Mouse (Mus musculus) hindbrain, embryonic 16.5 days (tissue): ENCODE results near the gene Zmynd10. TPM values are rescaled to one million over a fixed set of nuclear protein-coding genes. Genes with fewer than 3 reads are reported as not detected.

Source experiments
- ATAC-seq: fragments of 200-750 bp; cut with Nextera tagmentation; 2 replicates; pipeline ENCODE4 v1.8.0; 2017; ENCODE audit warnings: moderate TSS enrichment, moderate library complexity
- H3K27ac ChIP-seq: fragments of 300-500 bp; sonication (generic); 2 replicates; pipeline ENCODE4 v1.5.1; 2014; ENCODE audit warnings: low read depth, mild to moderate bottlenecking, control low read depth, low read length, moderate library complexity
- H3K27me3 ChIP-seq: fragments of 300-500 bp; sonication (generic); replicated peaks from 2 replicates; pipeline ENCODE4 v1.6.1; 2014; ENCODE audit warnings: low read length; ENCODE audit not compliant: control insufficient read depth, insufficient read depth
- H3K36me3 ChIP-seq: fragments of 300-500 bp; sonication (generic); 2 replicates; pipeline ENCODE4 v1.6.1; 2014; ENCODE audit warnings: mild to moderate bottlenecking, low read length, moderate library complexity, mixed read lengths; ENCODE audit not compliant: control insufficient read depth, insufficient read depth
- H3K4me1 ChIP-seq: fragments of 300-500 bp; sonication (generic); 2 replicates; pipeline ENCODE4 v1.6.1; 2014; ENCODE audit warnings: low read depth, low read length; ENCODE audit not compliant: control insufficient read depth, insufficient read depth
- H3K4me2 ChIP-seq: fragments of 300-500 bp; sonication (generic); 2 replicates; pipeline ENCODE4 v1.6.1; 2014; ENCODE audit warnings: mild to moderate bottlenecking, low read length, control low read depth, moderate library complexity
- H3K4me3 ChIP-seq: fragments of 300-500 bp; sonication (generic); 2 replicates; pipeline ENCODE4 v1.5.1; 2014; ENCODE audit warnings: mild to moderate bottlenecking, low read length, control low read depth, moderate library complexity
- H3K9ac ChIP-seq: fragments of 300-500 bp; sonication (generic); 2 replicates; pipeline ENCODE4 v1.6.1; 2014; ENCODE audit warnings: low read depth, mild to moderate bottlenecking, control low read depth, low read length, moderate library complexity
- H3K9me3 ChIP-seq: fragments of 300-500 bp; sonication (generic); 2 replicates; pipeline ENCODE4 v1.6.1; 2014; ENCODE audit warnings: mild to moderate bottlenecking, low read length, moderate library complexity; ENCODE audit not compliant: control insufficient read depth
- WGBS: fragments of 180-500 bp; shearing (Covaris S2); extraction: QIAGEN DNeasy Blood & Tissue Kit; methylation state at CpG from one replicate; pipeline ENCODE4 v1.1.7; 2014; 5-methylcytosine and 5-hydroxymethylcytosine counted together
- polyA plus RNA-seq: library from polyadenylated mRNA; unstranded; fragments of >200 nt; fragmentation: Nextera tagmentation; extraction: Ambion mirVana; gene quantifications from 2 replicates; pipeline ENCODE4 v1.2.1, GENCODE M21; 2015

The Zmynd10 gene
- polyA plus RNA-seq, 1 experiment from 2014 or later: 4.4 TPM

DNA sequence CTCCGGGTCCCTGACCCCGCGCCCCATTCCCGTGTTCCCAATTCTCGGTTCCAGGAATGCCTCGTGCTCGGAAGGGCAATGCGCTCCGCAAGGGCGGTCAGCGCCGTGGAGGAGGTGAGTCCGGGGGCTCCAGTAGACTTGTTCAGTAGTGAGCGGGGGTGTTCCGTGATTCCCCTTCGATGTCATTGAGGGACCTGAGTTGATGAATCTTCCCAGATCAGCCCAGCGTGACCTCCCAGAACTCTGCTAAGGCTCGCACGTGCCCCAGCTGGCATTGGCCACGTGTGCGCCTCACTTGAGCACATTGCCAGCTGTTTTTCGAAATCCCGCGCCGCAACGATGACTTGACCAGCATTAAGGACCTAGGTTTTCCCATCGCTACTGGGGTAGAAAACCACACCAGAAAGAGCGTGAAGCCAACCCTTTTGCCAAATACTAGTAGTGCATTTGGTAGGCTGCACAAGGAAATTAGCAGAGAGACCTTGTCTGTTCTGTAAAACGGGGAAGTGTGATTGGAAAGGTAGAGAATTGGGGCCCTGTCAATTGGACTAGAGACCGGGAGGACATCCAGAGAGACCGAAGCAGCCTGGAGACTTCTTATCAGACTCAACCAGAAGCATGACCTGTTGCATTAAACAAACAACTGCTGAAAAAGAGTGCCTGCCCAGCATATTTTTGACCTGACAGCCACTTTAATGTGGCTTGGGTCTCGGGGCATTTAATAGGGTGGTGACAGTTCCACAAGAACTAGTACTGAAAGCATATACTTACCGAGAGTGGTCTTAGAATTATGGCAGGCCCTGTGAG, 40.9 kb downstream of the Zmynd10 start:
- H3K27me3 ChIP-seq: no peaks in the 10 kb centered on the region
- WGBS: 6% methylated on average over 33 of the region's 33 CpGs
- peak overlapping the region; percentile 73 for H3K9ac ChIP-seq
- no peaks in the 10 kb centered on the region for H3K9me3 ChIP-seq
- H3K4me1 ChIP-seq: peaks cover 8% of the 10 kb centered on the region
- peak overlapping the region; percentile 71 for H3K4me2 ChIP-seq
- H3K27ac ChIP-seq: no peak overlapping the region
- peak overlapping the region; percentile 70 for H3K4me3 ChIP-seq
- no peak; the same call in 1 of the 2 replicates for ATAC-seq
- peaks cover 18% of the 10 kb centered on the region for H3K36me3 ChIP-seq

DNA sequence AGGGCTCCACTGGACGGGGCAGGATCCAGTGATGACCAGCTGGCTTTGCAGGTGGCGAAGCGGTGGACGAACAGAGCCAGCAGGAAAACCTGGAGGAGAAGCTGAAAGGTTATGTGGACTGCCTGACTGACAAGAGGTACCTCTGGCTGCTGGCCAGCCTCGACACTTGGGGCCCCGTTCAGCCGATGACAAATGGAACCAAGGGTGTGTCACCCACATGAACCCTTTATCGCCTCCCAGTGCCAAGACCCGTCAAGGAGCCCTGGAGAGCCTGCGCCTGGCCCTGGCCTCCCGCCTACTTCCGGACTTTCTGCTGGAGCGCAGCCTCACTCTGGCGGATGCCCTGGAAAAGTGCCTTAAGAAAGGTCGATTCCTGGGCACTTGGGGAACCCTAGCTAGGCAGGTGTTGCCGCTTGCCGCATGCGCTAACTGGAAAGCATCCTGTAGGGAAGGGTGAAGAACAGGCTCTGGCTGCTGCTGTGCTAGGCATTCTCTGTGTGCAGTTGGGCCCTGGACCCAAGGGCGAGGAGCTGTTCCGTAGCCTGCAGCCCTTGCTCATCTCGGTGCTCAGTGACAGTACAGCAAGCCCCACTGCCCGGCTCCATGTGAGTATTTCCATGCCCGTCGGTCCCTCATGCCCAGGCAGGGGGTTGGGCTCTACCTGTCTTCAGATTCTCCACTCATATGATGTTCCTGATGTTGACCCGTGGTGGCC, 43.1 kb downstream of the Zmynd10 start:
- ATAC-seq: no peak
- H3K27me3 ChIP-seq: no peaks in the 10 kb centered on the region
- peaks cover 21% of the 10 kb centered on the region for H3K36me3 ChIP-seq
- H3K9ac ChIP-seq: no peak overlapping the region
- peaks cover 10% of the 10 kb centered on the region for H3K4me1 ChIP-seq
- H3K4me2 ChIP-seq: no peak overlapping the region
- H3K27ac ChIP-seq: no peak overlapping the region
- no peaks in the 10 kb centered on the region for H3K9me3 ChIP-seq
- no peak overlapping the region for H3K4me3 ChIP-seq
- 93% methylated on average over 25 of the region's 25 CpGs for WGBS

DNA sequence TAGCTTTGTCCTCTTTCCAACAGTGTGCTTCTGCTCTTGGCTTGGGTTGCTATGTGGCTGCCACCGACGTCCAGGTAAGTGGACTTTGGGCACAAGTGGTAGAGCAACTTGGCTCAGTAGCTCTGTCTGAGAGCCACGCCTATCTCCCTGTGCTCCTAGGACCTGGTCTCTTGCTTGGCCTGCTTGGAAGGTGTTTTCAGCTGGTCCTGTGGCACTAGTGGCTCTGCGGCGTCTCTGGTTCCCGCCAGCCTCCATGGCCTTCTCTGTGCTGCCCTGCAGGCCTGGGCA, 43.6 kb downstream of the Zmynd10 start:
- Histone ChIP-seq H3K4me1 (peaks cover 10% of the 10 kb centered on the region), H3K27ac (no peak overlapping the region), H3K27me3 (no peaks in the 10 kb centered on the region), H3K9me3 (no peaks in the 10 kb centered on the region), H3K4me3 (no peak overlapping the region), H3K9ac (no peak overlapping the region), H3K36me3 (peaks cover 21% of the 10 kb centered on the region), H3K4me2 (no peak overlapping the region)
- ATAC-seq: no peak
- WGBS: 97% methylated on average over 6 of the region's 6 CpGs

DNA sequence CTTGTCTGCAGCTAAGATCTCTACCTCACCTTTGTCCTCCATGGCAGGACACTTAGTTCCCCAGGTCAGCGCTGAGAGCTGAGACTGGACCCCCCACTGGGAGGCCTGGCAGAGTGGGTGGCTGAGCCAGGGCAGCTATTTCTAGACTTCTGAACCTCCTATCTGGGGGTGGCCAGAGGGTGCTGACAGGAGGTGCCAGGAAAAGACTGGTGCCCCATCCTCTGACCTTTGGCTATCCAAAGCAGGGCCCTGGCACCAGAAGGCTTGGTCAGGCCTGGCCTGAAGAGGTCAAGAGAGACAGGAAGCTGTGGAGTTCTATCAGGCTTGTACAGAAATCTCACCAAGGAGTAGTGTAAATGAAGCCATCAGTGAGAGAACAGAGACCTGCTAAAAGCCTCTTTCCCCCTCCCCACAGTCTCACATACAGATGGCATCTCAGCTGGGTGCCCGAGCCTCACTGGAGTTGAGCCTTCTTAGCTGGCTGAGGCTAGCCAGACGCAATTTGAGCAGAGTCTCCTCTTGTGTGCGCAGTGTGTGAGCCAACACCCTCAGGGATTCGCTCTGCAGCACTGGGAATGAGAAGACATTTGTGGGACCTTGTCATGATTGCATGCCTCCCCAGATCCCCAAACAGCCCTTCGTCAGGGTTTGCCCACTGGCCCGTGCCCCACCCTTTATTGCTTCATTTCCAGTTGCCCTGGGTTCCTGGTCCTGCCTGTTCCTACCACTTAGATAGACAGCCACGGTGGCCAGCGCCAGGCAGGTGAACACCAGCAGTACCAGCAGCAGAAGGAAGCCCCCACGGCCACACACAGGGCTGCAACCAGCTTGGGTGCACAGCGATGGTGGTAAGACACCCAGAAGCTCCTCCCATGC, 46.2 kb downstream of the Zmynd10 start:
- 76% methylated on average over 11 of the region's 11 CpGs for WGBS
- no peak for ATAC-seq
- H3K27ac ChIP-seq: no peak overlapping the region

DNA sequence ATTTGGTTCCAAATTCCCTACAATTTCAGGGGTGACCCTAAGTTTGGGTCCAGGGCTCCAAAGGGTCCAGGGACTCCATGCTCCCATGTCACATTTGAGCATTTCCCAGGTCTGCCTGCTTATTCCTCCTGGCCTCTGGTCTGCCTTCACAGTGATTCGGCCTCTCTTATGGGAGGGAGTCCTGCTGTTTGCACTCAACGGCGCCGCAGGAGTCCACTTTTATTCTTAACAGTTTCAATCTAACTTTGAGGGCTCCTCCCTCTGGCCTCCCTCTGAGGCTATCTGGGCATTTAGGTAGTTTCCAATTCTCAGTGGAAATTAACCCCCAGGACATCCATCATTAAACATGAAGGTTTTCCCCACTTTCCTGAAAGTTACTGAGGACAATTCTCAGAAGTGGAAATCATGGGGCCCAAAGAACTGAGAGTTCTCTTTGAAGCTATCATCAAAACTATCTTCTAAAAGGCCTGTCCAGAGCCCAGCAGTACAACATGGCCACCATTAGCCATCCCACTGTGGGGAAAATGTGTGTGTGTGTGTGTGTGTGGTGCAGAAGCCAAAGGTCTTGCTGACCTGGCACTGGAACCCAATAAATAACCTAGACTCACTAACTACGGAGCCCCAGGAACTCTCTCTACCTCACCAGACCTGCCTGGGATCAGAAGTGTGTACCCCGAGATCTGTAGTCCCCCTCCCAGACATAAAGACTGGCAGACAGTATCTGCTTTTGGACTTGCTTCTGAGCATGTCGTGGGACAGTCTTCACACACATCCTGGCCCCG, 47.4 kb downstream of the Zmynd10 start:
- Histone ChIP-seq H3K36me3 (peaks cover 21% of the 10 kb centered on the region), H3K4me1 (peaks cover 3% of the 10 kb centered on the region; the same call in 1 of the 2 replicates), H3K4me3 (no peak overlapping the region), H3K27me3 (no peaks in the 10 kb centered on the region), H3K27ac (no peak overlapping the region), H3K4me2 (no peak overlapping the region), H3K9ac (no peak overlapping the region), H3K9me3 (no peaks in the 10 kb centered on the region)
- 65% methylated on average over 8 of the region's 8 CpGs for WGBS
- ATAC-seq: no peak

More for the DNA sequence above, 46.2 kb downstream of the Zmynd10 start:
- no peak overlapping the region for H3K9ac ChIP-seq
- peaks cover 6% of the 10 kb centered on the region for H3K4me1 ChIP-seq
- no peaks in the 10 kb centered on the region for H3K9me3 ChIP-seq
- H3K4me2 ChIP-seq: no peak overlapping the region
- no peaks in the 10 kb centered on the region for H3K27me3 ChIP-seq
- H3K4me3 ChIP-seq: no peak overlapping the region
- peaks cover 21% of the 10 kb centered on the region for H3K36me3 ChIP-seq

DNA sequence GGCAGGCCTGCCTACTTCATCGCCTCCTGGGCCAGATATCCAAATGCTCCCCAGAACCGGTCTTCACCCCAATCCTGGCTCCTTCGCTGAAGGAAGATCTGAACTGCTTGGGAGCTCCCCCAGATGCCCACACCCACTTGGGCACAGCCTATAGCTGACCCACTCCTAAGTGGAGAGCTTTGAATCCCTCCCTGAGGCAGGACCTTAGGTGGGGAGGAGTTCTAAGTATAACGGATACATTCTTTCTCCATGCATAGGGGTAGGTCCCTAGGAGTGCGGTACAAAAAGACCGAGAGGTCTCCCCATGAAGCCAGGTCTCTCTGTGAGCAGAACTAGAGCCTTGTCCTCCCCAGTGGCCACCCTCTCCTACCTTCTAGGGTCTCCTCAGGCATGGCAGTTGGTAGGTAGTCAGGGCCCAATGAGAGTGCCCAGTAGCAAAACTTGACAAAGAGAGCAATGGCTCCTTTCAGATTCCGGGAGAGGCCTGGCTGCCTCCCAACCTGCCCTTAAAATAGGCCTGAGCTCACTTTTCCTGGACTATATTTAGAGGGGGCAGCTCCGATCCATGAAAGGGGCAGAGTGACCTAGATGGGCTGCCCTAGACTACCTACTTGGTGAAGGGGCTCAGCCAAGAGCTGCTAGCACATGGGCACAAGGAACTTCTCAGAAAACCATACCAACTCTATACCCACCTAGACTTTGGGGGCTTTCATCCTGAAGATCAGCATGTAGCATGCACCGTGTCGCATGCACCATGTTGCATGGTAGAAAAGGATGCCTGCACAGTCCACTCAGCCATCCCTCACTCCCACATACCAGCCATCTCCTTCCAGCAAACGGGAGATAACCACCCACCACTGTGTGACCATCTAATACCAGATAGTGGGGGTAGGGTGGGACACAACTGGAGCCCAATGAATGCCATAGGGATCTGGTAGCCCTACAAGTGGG, 49.8 kb downstream of the Zmynd10 start:
- 89% methylated on average over 11 of the region's 11 CpGs for WGBS
- no peak for ATAC-seq
- Histone ChIP-seq H3K4me3 (no peak overlapping the region), H3K36me3 (peaks cover 6% of the 10 kb centered on the region), H3K27me3 (no peaks in the 10 kb centered on the region), H3K27ac (no peak overlapping the region), H3K4me1 (peaks cover 6% of the 10 kb centered on the region), H3K9me3 (no peaks in the 10 kb centered on the region), H3K4me2 (no peak overlapping the region), H3K9ac (no peak overlapping the region)

DNA sequence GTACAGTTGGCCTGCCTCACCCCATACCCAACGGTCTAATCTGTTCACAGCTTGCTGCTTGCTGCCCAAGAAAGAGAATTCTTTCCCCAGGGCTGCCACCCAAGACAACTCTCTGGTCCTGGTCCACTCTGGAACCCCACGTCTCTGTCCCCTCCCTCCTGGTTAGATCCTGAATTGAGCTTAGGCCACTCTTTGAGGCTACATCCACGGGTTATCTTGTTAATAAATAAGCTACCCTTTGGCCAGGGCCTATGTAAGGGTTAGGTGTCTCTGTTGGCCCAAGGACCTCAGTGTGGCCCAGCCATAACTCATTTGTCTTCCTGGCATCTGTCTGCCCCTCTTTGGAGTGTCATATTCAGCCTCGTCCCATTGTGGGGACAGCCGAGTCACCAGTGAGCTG, 51.3 kb downstream of the Zmynd10 start:
- WGBS: 81% methylated on average over 5 of the region's 5 CpGs
- Histone ChIP-seq H3K4me3 (no peak overlapping the region), H3K27me3 (no peaks in the 10 kb centered on the region), H3K4me2 (no peak overlapping the region), H3K27ac (no peak overlapping the region), H3K4me1 (peaks cover 7% of the 10 kb centered on the region), H3K36me3 (0 out of 2 replicates have a peak, but pooled peaks cover 3% of the 10 kb centered on the region), H3K9ac (no peak overlapping the region), H3K9me3 (no peaks in the 10 kb centered on the region)
- no peak for ATAC-seq

DNA sequence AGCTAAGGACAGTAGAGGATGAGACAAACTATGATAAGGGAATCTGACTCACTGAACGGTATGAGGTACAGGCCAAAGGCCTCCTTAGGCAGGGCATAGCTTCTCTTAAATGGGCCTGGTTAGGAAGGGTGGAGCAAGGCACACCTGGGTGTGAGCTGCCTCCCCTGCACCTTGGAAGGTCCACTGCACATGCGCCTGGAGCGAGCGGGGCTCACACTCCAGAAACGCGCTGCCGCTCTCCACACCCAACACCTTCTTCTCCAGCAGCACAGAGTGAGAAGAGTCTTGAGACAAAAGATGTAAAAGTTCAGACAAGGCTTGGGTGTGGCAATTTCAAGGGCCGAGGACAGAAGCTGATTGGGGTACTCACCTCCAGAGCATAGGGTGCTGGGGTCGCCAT, 52.3 kb downstream of the Zmynd10 start:
- no peaks in the 10 kb centered on the region for H3K9me3 ChIP-seq
- no peak overlapping the region for H3K27ac ChIP-seq
- no peak overlapping the region for H3K4me3 ChIP-seq
- H3K27me3 ChIP-seq: no peaks in the 10 kb centered on the region
- WGBS: 95% methylated on average over 9 of the region's 9 CpGs
- no peaks in the 10 kb centered on the region for H3K36me3 ChIP-seq
- H3K4me1 ChIP-seq: peaks cover 7% of the 10 kb centered on the region
- H3K4me2 ChIP-seq: no peak overlapping the region
- H3K9ac ChIP-seq: no peak overlapping the region
- ATAC-seq: no peak
